Mouse (Mus musculus) kidney, postnatal 0 days (tissue): ENCODE results near the gene Cabcoco1. TPM values are rescaled to one million over a fixed set of nuclear protein-coding genes. Genes with fewer than 3 reads are reported as not detected.

Experiments used
- ATAC-seq: fragments of 200-750 bp; cut with Nextera tagmentation; replicated peaks from 2 replicates; pipeline ENCODE4 v1.8.0; 2017; ENCODE audit warnings: low read depth, moderate number of reproducible peaks, moderate TSS enrichment, moderate library complexity; ENCODE audit not compliant: low FRiP score
- DNase-seq: peaks from one replicate; pipeline ENCODE4 v3.0.0-alpha.2; 2016; ENCODE audit warnings: low spot score
- H3K27ac ChIP-seq: fragments of 300-500 bp; sonication (generic); 2 replicates; pipeline ENCODE4 v1.5.1; 2014; ENCODE audit warnings: mild to moderate bottlenecking
- H3K27me3 ChIP-seq: fragments of 300-500 bp; sonication (generic); 2 replicates; pipeline ENCODE4 v1.6.1; 2014; ENCODE audit warnings: low read length, mixed read lengths; ENCODE audit not compliant: insufficient read depth
- H3K36me3 ChIP-seq: fragments of 300-500 bp; sonication (generic); 2 replicates; pipeline ENCODE4 v1.6.1; 2014; ENCODE audit warnings: low read length, mixed read lengths; ENCODE audit not compliant: insufficient read depth
- H3K4me1 ChIP-seq: fragments of 300-500 bp; sonication (generic); replicated peaks from 2 replicates; pipeline ENCODE4 v1.6.1; 2014; ENCODE audit warnings: antibody characterized with exemption, low read length, mixed read lengths; ENCODE audit not compliant: insufficient read depth
- H3K4me2 ChIP-seq: fragments of 300-500 bp; sonication (generic); 2 replicates; pipeline ENCODE4 v1.6.1; 2014; ENCODE audit warnings: mild to moderate bottlenecking, low read length, moderate library complexity, mixed read lengths
- H3K4me3 ChIP-seq: fragments of 300-500 bp; sonication (generic); replicated peaks from 2 replicates; pipeline ENCODE4 v1.5.1; 2014; ENCODE audit warnings: low read depth, low read length
- H3K9ac ChIP-seq: fragments of 300-500 bp; sonication (generic); 2 replicates; pipeline ENCODE4 v1.6.1; 2014; ENCODE audit warnings: low read depth, low read length
- H3K9me3 ChIP-seq: fragments of 300-500 bp; sonication (generic); replicated peaks from 2 replicates; pipeline ENCODE4 v1.6.1; 2016; ENCODE audit warnings: low read length, inconsistent platforms, mixed read lengths
- CTCF ChIP-seq: IDR thresholded peaks from 2 replicates; pipeline ENCODE4 v1.5.1; 2016; ENCODE audit warnings: antibody characterized with exemption, low read depth, mild to moderate bottlenecking, moderate library complexity
- WGBS: fragments of 180-500 bp; shearing (Covaris S2); extraction: QIAGEN DNeasy Blood & Tissue Kit; methylation state at CpG from one replicate; pipeline ENCODE4 v1.1.7; 2014; 5-methylcytosine and 5-hydroxymethylcytosine counted together
- polyA plus RNA-seq: library from polyadenylated mRNA; unstranded; fragments of >200 nt; fragmentation: Nextera tagmentation; extraction: Ambion mirVana; gene quantifications from 2 replicates; pipeline ENCODE4 v1.2.1, GENCODE M21; 2015

Cabcoco1 gene
- polyA plus RNA-seq, 1 experiment from 2014 or later = 18.5 TPM

DNA sequence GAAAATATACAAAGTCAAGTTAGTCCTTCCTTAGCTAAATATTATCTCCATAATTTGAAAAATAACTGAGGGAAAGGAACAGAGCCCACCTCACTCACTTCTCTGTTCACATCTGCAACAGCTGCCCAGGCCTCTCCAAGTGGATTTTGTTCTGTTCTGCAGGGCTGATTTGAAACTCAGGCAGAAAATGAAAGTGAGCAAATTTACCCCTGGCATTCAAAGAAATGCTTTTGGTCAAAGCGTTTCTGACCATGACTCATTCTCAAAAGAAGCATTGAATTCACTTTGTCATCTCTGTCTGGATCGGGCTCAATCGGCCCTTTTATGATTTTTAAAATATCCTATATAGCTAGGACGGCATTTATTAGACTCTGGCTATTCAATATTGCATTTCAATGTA is 135.8 kb downstream of the Cabcoco1 start:
- DNase-seq = no peak
- 89% methylated on average over 4 of the region's 4 CpGs for WGBS
- TF ChIP-seq CTCF = no peak
- ATAC-seq = no peak
- H3K4me3 ChIP-seq = no peak overlapping the region
- H3K4me1 ChIP-seq = no peaks in the 10 kb centered on the region
- no peaks in the 10 kb centered on the region for H3K36me3 ChIP-seq
- no peak overlapping the region for H3K27ac ChIP-seq
- no peak overlapping the region for H3K9ac ChIP-seq
- H3K4me2 ChIP-seq = no peak overlapping the region
- H3K27me3 ChIP-seq = no peaks in the 10 kb centered on the region
- no peaks in the 10 kb centered on the region for H3K9me3 ChIP-seq

DNA sequence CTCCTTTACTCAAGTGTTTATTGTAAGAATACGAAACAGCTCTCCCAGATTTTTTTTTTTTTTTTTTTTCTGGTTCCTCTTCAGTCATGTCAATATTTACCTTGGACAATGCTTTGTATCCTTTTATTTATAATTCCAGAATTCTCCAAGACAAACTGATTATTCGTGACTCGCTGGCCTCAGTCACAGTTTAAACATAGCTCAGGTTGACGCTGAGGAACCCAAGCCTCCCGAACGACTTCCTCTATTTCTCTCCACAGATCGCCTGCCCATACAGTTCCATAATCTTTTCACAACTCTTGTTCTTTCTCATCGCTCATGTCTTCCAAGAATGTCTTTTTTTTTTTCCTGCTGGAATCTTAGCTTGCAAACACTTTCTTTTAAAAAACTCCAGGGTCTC is 144.9 kb downstream of the Cabcoco1 start:
- Histone ChIP-seq H3K27ac (no peak overlapping the region), H3K36me3 (no peaks in the 10 kb centered on the region), H3K9me3 (no peaks in the 10 kb centered on the region), H3K9ac (no peak overlapping the region), H3K27me3 (no peaks in the 10 kb centered on the region), H3K4me2 (no peak overlapping the region), H3K4me1 (no peaks in the 10 kb centered on the region), H3K4me3 (no peak overlapping the region)
- DNase-seq (peak; percentile 18), ATAC-seq (no peak)
- 59% methylated on average over 8 of the region's 8 CpGs for WGBS
- TF ChIP-seq CTCF = no peak

DNA sequence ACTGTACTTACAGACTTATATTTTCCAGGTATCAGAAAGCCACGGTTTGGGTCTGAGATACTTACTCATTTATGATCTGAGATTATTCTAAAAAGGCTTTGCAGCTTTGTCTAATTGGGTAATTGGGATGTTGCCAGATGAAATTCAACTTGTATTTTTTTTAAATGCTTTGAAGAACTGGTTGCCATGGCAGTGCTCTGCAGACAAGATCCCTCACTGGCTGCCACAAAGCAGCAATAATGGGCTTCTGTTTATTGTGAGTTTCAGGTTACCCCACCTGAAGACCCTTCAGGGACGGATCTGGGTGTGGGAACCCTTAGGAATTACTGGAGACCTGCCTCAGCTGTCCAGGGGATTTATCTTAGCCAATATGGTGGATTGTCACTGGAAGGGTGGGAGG is 145.6 kb downstream of the Cabcoco1 start:
- Histone ChIP-seq H3K4me1 (no peaks in the 10 kb centered on the region), H3K9ac (no peak overlapping the region), H3K9me3 (no peaks in the 10 kb centered on the region), H3K27me3 (no peaks in the 10 kb centered on the region), H3K4me2 (no peak overlapping the region), H3K4me3 (no peak overlapping the region), H3K27ac (no peak overlapping the region), H3K36me3 (no peaks in the 10 kb centered on the region)
- WGBS = 31% methylated on average over 2 of the region's 2 CpGs
- DNase-seq = peak; percentile 28
- no peak for ATAC-seq
- TF ChIP-seq CTCF = no peak

DNA sequence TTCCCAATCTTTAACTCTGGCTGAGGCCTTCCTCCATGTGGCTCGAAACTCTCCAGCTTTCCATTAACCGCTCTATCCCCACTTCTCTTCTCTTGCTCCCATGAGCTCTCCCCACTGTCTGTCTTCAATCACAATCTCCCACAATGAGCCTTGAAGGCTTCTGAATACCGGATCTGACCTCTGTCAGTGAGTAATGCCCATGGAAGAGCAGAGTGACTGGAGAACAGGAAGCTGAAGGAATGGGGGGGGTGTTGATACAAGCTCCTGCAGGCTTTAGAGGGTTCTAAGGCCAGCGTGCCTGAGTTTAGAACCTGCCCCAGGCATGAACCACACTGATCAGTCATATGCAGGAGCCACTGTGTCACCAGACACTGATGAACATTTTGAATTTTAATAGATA is 150.1 kb downstream of the Cabcoco1 start:
- 60% methylated on average over 4 of the region's 4 CpGs for WGBS
- no peak for TF ChIP-seq CTCF
- no peaks in the 10 kb centered on the region for H3K4me1 ChIP-seq
- no peak overlapping the region for H3K4me2 ChIP-seq
- ATAC-seq (no peak), DNase-seq (no peak)
- no peak overlapping the region for H3K4me3 ChIP-seq
- H3K36me3 ChIP-seq = no peaks in the 10 kb centered on the region
- H3K9me3 ChIP-seq = no peaks in the 10 kb centered on the region
- H3K9ac ChIP-seq = no peak overlapping the region
- H3K27ac ChIP-seq = no peak overlapping the region
- H3K27me3 ChIP-seq = no peaks in the 10 kb centered on the region

DNA sequence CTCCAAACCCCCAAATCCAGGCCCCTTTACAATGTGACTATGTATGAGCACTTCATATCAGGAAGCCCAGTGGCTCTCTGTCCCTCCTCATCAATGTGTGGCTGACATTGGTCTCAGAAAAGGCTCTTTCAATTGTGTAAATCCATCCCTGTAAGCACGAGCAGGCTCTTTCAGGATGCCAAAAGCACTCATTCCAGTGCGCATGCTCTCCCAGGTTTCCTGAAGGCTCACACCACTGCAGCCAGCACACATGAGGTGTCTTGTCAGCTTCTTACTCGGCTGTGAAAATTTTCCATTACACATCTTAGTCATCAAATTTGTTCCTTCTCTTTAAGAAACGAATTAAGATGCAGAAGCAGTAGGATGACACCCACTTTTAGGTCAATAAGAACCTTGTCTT is 152.9 kb downstream of the Cabcoco1 start:
- DNase-seq (no peak), ATAC-seq (no peak)
- Histone ChIP-seq H3K36me3 (no peaks in the 10 kb centered on the region), H3K9ac (no peak overlapping the region), H3K9me3 (no peaks in the 10 kb centered on the region), H3K4me1 (no peaks in the 10 kb centered on the region), H3K27me3 (no peaks in the 10 kb centered on the region), H3K4me3 (no peak overlapping the region), H3K4me2 (no peak overlapping the region), H3K27ac (no peak overlapping the region)
- TF ChIP-seq CTCF = no peak
- WGBS = 82% methylated on average over 4 of the region's 4 CpGs

DNA sequence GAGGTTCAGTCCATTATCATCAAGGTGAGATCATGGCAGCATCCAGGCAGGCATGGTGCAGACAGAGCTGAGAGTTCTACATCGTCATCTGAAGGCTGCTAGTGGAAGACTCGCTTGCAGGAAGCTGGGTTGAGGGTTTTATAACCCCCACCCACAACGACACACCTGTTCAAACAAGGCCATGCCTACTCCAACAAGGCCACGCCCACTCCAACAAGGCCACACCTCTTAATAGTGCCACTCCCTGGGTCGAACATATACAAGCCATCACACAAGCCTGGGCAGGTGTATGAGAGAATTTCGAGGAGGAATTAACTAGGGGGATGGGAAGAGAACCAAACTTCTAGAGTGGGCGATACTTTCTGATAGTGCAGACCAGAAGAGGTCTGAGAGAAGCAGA is 153.6 kb downstream of the Cabcoco1 start:
- H3K9me3 ChIP-seq = no peaks in the 10 kb centered on the region
- no peak overlapping the region for H3K27ac ChIP-seq
- no peak overlapping the region for H3K4me2 ChIP-seq
- TF ChIP-seq CTCF = no peak
- H3K4me1 ChIP-seq = no peaks in the 10 kb centered on the region
- 80% methylated on average over 7 of the region's 7 CpGs for WGBS
- ATAC-seq (no peak), DNase-seq (no peak)
- H3K36me3 ChIP-seq = no peaks in the 10 kb centered on the region
- H3K9ac ChIP-seq = no peak overlapping the region
- no peak overlapping the region for H3K4me3 ChIP-seq
- H3K27me3 ChIP-seq = no peaks in the 10 kb centered on the region

Other genes starting within 250 kb of the Cabcoco1 start
- gene Tmem26, start 181.8 kb upstream of the Cabcoco1 start, polyA plus RNA-seq = 6.5 and 7.3 TPM in 2 replicates